Mouse (Mus musculus) kidney, postnatal 0 days (tissue): Measurements from ENCODE around the gene Dnaic1. TPM values are rescaled to one million over a fixed set of nuclear protein-coding genes. Genes with fewer than 3 reads are reported as not detected.

ENCODE experiments used
- ATAC-seq: fragments of 200-750 bp; cut with Nextera tagmentation; replicated peaks from 2 replicates; pipeline ENCODE4 v1.8.0; 2017; ENCODE audit warnings: low read depth, moderate number of reproducible peaks, moderate TSS enrichment, moderate library complexity; ENCODE audit not compliant: low FRiP score
- DNase-seq: peaks from one replicate; pipeline ENCODE4 v3.0.0-alpha.2; 2016; ENCODE audit warnings: low spot score
- H3K27ac ChIP-seq: fragments of 300-500 bp; sonication (generic); 2 replicates; pipeline ENCODE4 v1.5.1; 2014; ENCODE audit warnings: mild to moderate bottlenecking
- H3K27me3 ChIP-seq: fragments of 300-500 bp; sonication (generic); 2 replicates; pipeline ENCODE4 v1.6.1; 2014; ENCODE audit warnings: low read length, mixed read lengths; ENCODE audit not compliant: insufficient read depth
- H3K36me3 ChIP-seq: fragments of 300-500 bp; sonication (generic); 2 replicates; pipeline ENCODE4 v1.6.1; 2014; ENCODE audit warnings: low read length, mixed read lengths; ENCODE audit not compliant: insufficient read depth
- H3K4me1 ChIP-seq: fragments of 300-500 bp; sonication (generic); replicated peaks from 2 replicates; pipeline ENCODE4 v1.6.1; 2014; ENCODE audit warnings: antibody characterized with exemption, low read length, mixed read lengths; ENCODE audit not compliant: insufficient read depth
- H3K4me2 ChIP-seq: fragments of 300-500 bp; sonication (generic); 2 replicates; pipeline ENCODE4 v1.6.1; 2014; ENCODE audit warnings: mild to moderate bottlenecking, low read length, moderate library complexity, mixed read lengths
- H3K4me3 ChIP-seq: fragments of 300-500 bp; sonication (generic); replicated peaks from 2 replicates; pipeline ENCODE4 v1.5.1; 2014; ENCODE audit warnings: low read depth, low read length
- H3K9ac ChIP-seq: fragments of 300-500 bp; sonication (generic); 2 replicates; pipeline ENCODE4 v1.6.1; 2014; ENCODE audit warnings: low read depth, low read length
- H3K9me3 ChIP-seq: fragments of 300-500 bp; sonication (generic); replicated peaks from 2 replicates; pipeline ENCODE4 v1.6.1; 2016; ENCODE audit warnings: low read length, inconsistent platforms, mixed read lengths
- CTCF ChIP-seq: IDR thresholded peaks from 2 replicates; pipeline ENCODE4 v1.5.1; 2016; ENCODE audit warnings: antibody characterized with exemption, low read depth, mild to moderate bottlenecking, moderate library complexity
- WGBS: fragments of 180-500 bp; shearing (Covaris S2); extraction: QIAGEN DNeasy Blood & Tissue Kit; methylation state at CpG from one replicate; pipeline ENCODE4 v1.1.7; 2014; 5-methylcytosine and 5-hydroxymethylcytosine counted together
- polyA plus RNA-seq: library from polyadenylated mRNA; unstranded; fragments of >200 nt; fragmentation: Nextera tagmentation; extraction: Ambion mirVana; gene quantifications from 2 replicates; pipeline ENCODE4 v1.2.1, GENCODE M21; 2015

The Dnaic1 gene
- polyA plus RNA-seq, 1 experiment from 2014 or later = 1.3 TPM

- no peak overlapping the region for H3K9ac ChIP-seq
- peak overlapping the region; percentile 42; the same call in 1 of the 2 replicates for H3K27ac ChIP-seq
Measured at GRCm38 (mm10) chr4:41635906-41636305, 66.3 kb downstream of the Dnaic1 start.

DNA sequence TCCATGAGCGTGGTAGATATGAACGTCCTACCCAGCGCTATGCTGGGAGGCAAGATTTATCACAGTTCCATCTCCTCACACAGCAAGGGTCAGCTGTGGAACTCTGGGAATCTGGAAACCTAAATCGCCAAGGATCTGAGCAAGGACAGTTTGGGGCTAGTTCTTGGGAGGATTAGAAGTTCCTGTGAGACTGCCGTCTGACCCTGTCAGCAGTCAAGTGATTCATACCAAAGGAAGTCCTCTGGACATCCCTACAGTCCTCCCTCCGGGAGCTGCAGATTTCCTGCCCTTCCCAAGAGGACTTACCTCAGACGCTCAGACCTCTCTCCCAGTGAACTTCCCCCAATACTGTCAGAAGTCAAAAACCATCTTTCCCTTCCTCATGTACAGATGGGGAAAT is 66.8 kb downstream of the Dnaic1 start:
- H3K36me3 ChIP-seq = no peaks in the 10 kb centered on the region
- peak overlapping the region; percentile 57 for H3K27ac ChIP-seq
- no peak overlapping the region for H3K9ac ChIP-seq
- DNase-seq (peak; percentile 71), ATAC-seq (no peak)
- no peaks in the 10 kb centered on the region for H3K27me3 ChIP-seq
- no peak overlapping the region for H3K4me3 ChIP-seq
- peaks cover 16% of the 10 kb centered on the region; the same call in 1 of the 2 replicates for H3K4me1 ChIP-seq
- 10% methylated on average over 7 of the region's 7 CpGs for WGBS
- no peak overlapping the region for H3K4me2 ChIP-seq
- H3K9me3 ChIP-seq = no peaks in the 10 kb centered on the region
- no peak for TF ChIP-seq CTCF

More at GRCm38 (mm10) chr4:41635906-41636305, 66.3 kb downstream of the Dnaic1 start:
- Histone ChIP-seq H3K4me2 (no peak overlapping the region), H3K36me3 (no peaks in the 10 kb centered on the region), H3K4me1 (peaks cover 20% of the 10 kb centered on the region; the same call in 1 of the 2 replicates), H3K9me3 (no peaks in the 10 kb centered on the region), H3K4me3 (no peak overlapping the region), H3K27me3 (no peaks in the 10 kb centered on the region)
- 30% methylated on average over 2 of the region's 2 CpGs for WGBS
- TF ChIP-seq CTCF = no peak
- ATAC-seq (no peak), DNase-seq (no peak)

DNA sequence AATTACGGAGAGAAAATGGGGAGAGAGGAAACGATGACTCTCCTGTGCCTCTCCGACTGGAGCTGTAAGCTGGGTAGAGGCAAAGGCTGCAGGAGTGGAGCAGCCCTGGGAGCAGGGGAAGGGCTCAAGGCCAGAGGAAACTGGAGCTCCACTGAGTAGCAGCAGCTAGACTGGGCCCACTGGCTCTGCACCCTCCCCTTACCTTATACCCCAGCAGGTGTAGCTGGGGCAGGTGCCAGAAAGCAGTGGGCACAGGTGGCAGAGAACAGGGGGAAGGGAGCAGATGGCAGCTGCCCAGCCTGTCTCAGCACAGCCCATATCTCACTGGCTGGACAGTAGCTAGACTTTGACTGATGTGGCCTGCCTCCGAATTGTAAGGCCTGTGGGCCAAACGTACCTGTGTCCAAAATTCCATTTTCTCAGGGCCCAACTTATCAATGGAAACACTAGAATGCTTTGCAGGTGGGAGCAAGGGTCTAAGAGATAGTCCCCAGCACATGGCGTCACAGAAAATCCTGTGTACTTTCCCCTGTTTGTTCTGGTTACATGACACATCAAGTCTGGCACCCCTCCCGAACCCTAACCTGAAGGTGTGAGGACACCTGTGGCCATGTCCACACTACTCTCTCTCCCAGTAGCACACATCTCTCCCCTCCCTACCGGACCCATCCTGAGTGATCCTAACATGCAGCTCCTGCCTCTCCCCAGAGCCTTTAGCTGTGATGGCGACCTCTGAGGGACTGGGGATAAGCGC is 67.5 kb downstream of the Dnaic1 start:
- H3K36me3 ChIP-seq = no peaks in the 10 kb centered on the region
- H3K4me3 ChIP-seq = no peak overlapping the region
- H3K9me3 ChIP-seq = no peaks in the 10 kb centered on the region
- no peak for TF ChIP-seq CTCF
- H3K27ac ChIP-seq = peak overlapping the region; percentile 57; the same call in 1 of the 2 replicates
- ATAC-seq (no peak), DNase-seq (no peak)
- H3K4me1 ChIP-seq = peaks cover 12% of the 10 kb centered on the region; the same call in 1 of the 2 replicates
- H3K27me3 ChIP-seq = no peaks in the 10 kb centered on the region
- no peak overlapping the region for H3K4me2 ChIP-seq
- no peak overlapping the region for H3K9ac ChIP-seq
- WGBS = 63% methylated on average over 10 of the region's 10 CpGs

DNA sequence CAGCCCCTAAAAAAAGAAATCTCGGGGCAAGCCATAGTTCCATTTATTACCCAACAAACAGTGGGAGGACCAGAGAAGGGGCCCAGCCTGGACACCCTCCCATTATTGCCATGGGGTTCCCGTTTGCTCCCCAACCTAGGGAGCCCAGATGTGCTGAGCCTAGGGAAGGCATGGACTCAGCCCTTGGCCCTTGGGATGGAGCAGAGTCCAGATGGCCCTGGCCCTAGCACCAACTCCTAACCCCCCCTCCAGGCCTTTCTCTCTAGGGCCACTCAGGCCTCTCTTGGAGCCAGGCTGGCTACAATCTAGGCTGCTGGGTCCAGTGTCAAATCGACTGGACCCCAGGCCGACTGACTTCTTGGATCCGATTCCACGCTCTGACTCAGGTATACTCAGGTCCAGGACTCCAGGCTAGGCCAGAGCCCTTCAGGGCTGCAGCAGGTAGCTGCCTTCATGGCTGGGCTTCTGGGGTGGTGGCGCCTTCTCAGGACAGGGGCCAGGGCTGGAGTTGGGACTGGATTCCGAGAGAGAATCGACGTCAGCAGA is 68.7 kb downstream of the Dnaic1 start:
- ATAC-seq (no peak), DNase-seq (no peak)
- Histone ChIP-seq H3K27me3 (no peaks in the 10 kb centered on the region), H3K36me3 (no peaks in the 10 kb centered on the region), H3K9ac (no peak overlapping the region), H3K4me2 (no peak overlapping the region), H3K4me3 (no peak overlapping the region), H3K9me3 (no peaks in the 10 kb centered on the region), H3K27ac (no peak overlapping the region), H3K4me1 (peaks cover 12% of the 10 kb centered on the region; the same call in 1 of the 2 replicates)
- no peak for TF ChIP-seq CTCF
- WGBS = 88% methylated on average over 10 of the region's 10 CpGs

DNA sequence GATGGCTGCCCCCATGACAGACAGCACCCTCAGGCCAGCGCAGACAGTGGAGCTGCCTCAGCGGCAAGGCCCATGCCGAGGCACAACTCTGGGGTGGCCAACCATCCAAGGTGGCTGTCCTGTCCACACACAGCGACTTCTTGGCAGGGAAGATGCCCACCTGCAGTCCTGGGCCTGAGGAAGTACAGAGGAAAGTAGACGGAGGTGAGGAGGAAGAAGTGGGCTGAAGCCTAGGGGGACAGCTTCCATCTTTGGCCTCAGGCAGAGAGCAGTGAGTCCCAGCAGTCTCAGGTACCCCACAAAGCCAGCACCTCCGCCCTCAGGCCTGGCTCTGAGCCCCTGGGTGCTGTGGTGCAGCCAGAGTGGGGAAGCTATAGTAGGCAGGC is 69.2 kb downstream of the Dnaic1 start:
- no peak for TF ChIP-seq CTCF
- DNase-seq = no peak
- H3K36me3 ChIP-seq = no peaks in the 10 kb centered on the region
- WGBS = 78% methylated on average over 6 of the region's 6 CpGs
- H3K4me2 ChIP-seq = 0 out of 2 replicates have a peak overlapping the region, but pooled peaks have one; percentile 88
- no peak overlapping the region for H3K27ac ChIP-seq
- no peak for ATAC-seq
- H3K27me3 ChIP-seq = no peaks in the 10 kb centered on the region
- no peak overlapping the region for H3K9ac ChIP-seq
- no peaks in the 10 kb centered on the region for H3K9me3 ChIP-seq
- no peak overlapping the region for H3K4me3 ChIP-seq
- peaks cover 12% of the 10 kb centered on the region; the same call in 1 of the 2 replicates for H3K4me1 ChIP-seq

- H3K4me3 ChIP-seq = peak overlapping the region; percentile 61
- no peak for TF ChIP-seq CTCF
- H3K4me2 ChIP-seq = peak overlapping the region; percentile 88
- H3K36me3 ChIP-seq = no peaks in the 10 kb centered on the region
- DNase-seq (no peak), ATAC-seq (no peak)
- no peaks in the 10 kb centered on the region for H3K27me3 ChIP-seq
- whole genome bisulfite sequencing = 16% methylated on average over 10 of the region's 10 CpGs
- no peaks in the 10 kb centered on the region for H3K9me3 ChIP-seq
- H3K4me1 ChIP-seq = peaks cover 12% of the 10 kb centered on the region; the same call in 1 of the 2 replicates
- 0 out of 2 replicates have a peak overlapping the region, but pooled peaks have one; percentile 71 for H3K27ac ChIP-seq
- peak overlapping the region; percentile 76 for H3K9ac ChIP-seq
Measured at GRCm38 (mm10) chr4:41639214-41639841, 69.8 kb downstream of the Dnaic1 start.
